Mouse (Mus musculus): ENCODE measurements around the gene 2900026A02Rik. TPM values are rescaled to one million over a fixed set of nuclear protein-coding genes. Genes with fewer than 3 reads are reported as not detected.
A peak's percentile ranks its signal among the peaks of the same experiment; 100 is the strongest.

2900026A02Rik gene
- total RNA-seq, 2 experiments from 2014 or later = 23.0 to 23.1 TPM

DNA sequence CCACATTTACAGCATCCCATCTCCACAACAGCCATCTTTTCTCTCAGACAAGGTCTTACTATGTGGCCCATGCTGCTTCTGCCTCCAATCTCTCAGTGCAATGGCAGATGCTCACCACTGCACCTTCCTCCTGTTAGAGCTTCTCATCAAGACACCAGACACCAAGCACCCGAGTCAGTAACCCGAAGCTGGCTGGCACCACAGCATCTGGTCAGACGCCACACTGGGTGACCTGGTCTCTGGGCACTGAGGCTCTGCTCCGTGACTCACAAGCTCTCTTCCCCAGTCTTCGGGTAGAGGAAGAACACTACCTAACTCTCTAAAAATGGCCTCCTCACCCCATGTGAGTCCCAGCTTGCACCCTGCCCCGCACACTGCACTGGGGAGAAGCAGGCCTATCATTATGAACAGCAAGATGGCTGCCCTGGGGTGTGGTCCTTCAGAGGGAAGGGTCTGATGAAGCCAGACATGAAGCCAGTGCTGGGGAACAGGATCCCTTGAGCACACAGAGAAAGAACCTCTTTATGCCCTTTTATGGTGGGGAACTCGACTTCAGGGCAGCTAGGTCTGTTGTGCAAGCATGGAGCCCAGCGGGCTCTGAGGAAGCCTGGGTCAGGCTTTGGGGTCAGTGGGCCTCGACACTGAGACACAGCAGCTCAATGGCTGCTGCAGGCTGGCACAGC lies 70.0 kb downstream of the 2900026A02Rik start:
- no peak for DNase-seq

DNA sequence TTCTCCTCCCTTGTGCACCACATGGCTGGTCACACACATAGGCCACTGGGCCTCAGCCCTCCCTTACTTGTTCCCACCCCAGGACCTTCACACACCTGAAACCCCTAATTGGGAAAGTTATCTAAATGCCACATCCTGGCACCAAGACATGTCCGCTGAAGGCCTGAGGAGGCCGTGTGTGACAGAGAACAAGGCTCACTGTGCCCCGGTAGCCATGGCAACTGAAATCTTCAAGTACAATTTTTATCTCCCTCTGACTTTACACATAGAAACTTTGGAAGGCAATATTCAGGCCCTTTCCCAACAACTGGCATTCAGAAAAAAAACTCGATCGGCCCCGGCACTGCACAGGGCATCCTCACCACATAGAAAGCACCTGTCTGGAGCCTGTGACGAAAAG lies 72.0 kb downstream of the 2900026A02Rik start:
- DNase-seq = no peak

DNA sequence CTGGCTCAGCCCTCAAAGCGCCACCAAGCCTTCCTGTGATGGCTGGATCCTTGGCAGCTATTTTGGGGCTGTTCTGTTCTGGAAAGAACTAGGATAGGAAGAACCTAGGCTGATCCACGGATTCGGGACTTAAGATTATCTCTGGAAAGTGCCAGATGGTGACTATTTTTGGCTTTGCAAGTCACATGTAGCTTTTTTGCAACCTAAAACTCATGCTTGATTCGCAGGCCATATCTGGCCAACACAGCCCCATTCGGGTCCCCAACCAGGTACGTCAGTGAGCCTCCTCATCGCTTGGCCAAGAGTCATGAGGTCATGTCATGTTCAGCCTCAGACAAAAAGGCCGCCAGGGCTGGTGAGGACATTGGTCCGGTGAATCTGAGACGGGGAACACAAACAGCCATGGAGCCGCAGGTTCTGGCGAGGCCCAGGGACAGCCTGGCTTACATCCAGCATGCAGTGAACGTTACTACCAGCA lies 73.0 kb downstream of the 2900026A02Rik start:
- no peak for DNase-seq

DNA sequence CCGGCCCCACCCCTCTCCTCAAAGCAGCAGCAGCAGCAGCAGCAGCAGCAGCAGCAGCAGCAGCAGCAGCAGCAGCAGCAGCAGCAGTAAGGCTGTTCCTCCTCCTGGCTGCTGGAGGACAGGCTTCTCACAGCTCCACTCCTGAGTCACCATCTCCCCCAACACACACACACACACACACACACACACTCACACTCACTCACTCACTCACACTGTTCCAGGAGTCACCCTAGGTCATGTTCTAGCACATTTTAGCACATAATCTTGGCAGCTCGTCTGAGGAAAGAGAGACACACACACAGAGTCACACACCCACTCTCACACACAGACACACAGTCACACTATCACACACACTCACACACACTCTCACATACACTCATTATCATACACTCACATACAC lies 74.4 kb downstream of the 2900026A02Rik start:
- DNase-seq = no peak

DNA sequence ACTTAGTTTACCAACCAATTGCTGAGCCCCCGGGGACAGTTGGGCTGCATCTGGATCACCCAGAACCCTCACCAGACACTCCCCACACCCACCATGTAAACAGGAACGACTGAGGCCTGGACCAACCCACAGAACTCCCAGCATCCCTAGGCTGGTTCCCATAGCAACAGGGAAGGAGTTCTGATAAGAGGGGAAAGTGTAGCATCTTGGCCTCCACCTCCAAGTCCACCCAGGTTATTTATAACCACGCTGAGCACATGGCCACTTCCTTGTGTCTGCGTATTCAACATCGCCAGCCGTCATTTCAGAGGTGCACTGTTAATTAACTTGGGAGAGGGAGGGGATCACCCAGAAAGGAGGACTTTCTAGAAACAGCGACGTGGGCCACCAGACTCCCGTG lies 75.9 kb downstream of the 2900026A02Rik start:
- no peak for DNase-seq

DNA sequence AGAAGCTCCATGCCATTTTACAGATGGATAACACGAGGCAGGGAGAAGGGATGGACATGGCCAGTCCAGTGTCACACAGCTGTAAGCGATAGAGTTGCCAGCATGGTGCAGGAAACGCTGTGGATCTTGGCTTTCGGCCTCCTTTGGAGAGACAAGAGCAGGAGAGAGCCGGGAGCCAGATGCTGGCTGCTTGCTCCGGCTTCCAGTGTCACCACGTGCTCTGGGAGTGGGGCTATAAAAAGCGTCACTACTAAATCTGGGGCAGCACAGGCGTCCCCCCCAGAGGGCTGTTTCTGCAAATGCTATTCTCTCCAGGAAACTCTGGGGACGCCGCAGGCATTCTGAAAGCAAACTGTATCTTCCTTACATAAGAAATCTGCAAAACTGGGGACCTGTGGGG lies 78.5 kb downstream of the 2900026A02Rik start:
- DNase-seq = no peak

DNA sequence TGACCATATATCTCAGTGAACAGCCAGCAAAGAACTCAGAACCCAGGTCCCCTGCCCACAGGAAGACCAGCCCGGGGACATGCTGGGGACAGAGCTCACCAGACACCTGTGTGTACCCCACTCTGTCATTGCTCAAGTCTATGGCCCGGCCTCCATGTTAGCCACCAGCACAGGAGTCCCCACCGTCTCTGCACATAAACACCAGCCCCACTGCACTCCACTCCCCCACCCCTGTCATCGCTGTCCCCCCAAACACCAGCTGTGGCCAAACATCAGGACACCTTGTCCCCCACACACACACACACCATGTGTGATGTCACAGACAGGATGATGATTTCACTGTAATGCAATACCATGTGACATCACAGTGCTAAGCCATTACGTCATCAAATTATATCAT lies 79.0 kb downstream of the 2900026A02Rik start:
- DNase-seq = no peak

DNA sequence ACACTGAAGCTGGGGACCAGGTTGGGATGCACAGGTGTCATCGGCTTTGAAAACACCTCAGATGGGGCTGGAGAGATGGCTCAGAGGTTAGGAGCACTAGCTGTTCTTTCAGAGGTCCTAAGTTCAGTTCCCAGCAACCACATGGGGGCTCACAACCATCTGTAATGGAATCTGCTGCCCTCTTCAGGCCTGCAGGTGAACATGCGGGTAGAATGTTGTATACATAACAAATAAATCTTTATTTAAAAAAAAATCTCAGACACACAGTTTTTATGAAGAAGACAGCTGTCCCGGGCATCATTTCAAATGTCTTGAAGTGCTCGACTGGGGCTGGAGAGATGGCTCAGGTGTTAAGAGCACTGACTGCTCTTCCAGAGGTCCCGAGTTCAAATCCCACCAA lies 80.2 kb downstream of the 2900026A02Rik start:
- DNase-seq = no peak

DNA sequence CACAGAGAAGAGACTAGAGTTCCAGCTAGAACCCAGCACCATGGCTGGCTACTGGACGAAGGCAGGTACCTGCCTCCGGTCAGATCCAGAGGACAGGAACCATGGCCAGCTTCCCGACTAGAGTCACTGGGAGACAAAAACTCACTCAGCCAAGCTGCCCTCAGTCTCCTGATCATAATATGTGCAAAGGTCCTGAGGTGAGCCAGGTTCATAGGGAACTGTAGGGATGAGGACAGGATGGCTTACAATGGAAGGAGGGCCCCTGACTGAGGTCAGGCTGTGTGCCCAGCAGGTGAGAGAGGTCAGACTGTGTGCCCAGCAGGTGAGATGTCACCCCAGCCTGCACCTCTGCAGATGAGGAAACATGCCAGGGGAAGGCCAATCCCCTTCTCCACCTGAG lies 81.0 kb downstream of the 2900026A02Rik start:
- DNase-seq = no peak

DNA sequence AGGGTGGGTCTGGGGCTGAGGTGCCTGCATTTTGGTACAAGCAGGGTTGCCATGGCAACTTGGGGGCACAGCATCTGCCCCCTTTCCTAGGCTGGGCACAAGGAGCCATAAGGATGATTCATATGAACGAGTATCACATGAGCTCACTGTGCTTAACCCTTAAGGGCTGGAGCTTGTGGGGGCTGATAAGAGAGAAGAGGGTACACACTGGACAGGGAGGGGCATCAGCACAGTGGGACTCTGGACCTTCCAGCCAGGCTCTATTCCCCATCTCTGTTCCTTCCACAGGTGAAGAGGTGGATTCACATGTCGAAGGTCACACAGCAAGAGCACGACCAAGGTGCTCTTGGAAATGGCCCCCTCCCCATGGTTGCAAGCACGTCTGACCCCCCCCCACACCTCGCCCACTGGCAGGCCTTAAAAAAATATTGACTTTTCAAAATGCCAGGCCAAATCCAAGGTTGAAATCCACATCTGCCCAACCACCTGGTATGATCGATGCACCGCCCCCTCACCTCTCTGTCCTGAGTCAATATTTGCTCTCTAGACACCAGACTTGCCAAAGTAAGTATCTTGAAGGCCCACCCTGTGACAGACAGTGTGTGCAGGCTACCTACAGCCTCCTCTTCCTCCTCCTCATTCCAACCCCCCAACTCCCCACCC lies 81.8 kb downstream of the 2900026A02Rik start:
- no peak for DNase-seq

DNA sequence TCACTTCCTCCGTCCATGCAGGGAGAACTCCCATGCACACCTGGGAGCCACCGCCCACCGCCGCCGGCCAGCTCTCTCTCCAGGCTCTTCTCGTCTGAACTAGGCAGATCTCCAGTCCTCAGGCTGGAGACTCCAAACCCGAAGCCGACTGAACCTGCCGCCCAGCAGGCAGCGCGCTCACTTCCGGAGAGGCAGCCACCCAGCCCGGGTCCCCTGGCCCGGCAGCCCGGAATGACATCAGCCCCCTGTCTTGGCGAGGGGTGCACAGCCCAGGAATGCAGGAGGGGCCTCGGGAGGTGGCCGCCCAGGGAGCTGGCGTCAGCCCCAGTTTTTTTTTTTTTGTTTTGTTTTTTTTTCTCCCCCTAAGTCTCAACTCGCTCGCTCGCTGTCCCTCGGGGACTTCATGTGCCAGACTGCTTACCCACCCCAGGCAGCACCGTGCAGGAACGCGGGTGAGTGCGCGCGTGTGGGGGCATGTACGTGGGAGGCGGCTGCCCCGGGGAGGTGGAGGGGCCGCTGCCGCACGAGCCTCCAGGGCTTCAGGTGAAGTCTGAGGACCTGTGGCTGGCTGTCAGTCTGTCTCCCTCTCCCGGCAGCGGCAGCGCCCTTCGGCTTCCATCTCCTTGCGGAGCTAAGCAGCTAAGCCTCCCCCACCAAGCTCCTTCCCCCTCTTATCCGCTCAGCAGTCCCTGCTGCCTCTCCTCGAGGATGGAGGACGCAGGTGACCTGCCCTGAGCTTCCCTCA lies 82.5 kb downstream of the 2900026A02Rik start:
- DNase-seq = peak; percentile 69

DNA sequence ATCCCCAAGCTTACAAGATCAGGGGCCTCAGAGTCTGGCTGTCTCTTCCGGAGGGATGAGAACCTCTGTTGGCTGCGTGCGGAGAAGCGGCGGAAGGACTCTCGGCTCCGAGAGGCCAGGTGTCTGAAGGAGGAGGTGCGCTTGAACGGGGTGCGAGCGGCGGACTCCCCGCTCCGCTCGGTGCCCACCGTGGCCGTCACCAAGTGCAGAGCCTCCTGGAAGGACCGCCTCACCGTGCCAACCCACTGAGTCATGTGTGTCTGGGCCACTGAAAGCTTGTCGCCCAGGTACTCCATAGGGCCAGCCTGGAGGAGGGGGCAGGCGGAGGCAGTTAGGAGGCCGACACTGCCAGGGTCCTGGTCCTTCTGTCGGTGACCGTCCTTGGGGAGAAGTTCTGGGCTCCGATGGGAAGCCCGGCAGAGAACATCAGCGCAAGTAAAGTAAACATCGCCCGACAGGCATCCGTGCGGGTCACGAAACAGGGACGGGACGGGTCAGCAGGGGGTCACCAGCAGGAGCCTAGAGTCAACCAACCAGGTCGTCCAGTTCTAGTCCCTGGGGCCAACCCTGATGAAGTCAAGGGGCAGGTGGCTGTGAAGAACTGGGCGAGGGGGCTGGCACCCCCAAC lies 83.2 kb downstream of the 2900026A02Rik start:
- no peak for DNase-seq

DNA sequence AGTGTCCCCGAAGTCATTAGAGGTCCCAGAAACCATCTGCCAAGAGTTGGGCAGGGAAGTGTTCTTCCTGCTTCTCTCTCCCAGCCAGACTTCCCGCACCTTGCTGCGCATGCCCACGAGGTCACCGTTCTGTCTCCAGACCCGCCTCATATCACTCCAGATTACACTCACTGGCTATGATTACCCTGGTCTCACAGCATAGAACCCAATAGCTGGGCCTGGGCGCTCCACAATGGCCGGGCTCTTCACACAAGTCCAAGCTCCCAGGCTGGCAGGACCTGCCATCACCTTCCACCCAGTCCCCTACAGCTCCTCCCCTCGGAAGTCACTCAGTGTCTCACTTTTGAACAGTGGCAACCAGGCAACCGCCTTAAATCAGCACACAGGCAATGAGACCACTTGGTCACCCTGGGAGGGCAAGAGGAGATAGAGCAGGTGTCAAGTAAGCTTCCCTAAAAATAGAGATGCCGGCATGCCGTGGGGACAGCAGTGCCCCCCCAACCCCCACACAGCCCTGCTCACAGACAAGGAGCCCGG lies 84.0 kb downstream of the 2900026A02Rik start:
- no peak for DNase-seq

DNA sequence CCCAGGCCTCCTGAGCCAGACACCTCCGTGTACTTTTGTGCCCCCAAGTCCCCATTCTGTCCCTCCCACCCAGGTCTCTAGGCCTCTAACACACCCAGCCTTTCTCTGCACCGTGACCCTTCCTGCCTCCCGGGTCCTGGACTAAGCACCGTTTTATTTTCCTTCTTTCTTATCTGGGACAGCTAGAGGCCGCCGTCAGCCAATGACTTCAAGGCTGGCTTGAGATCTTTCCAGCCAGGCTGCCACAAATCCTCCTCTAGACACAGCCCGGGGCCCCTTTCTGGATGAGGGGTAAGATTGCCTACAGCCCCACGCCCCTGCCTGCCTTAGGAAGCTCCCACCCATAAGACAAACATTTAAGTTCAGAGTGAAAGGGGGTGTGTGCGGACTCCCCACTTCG lies 85.5 kb downstream of the 2900026A02Rik start:
- DNase-seq = no peak

DNA sequence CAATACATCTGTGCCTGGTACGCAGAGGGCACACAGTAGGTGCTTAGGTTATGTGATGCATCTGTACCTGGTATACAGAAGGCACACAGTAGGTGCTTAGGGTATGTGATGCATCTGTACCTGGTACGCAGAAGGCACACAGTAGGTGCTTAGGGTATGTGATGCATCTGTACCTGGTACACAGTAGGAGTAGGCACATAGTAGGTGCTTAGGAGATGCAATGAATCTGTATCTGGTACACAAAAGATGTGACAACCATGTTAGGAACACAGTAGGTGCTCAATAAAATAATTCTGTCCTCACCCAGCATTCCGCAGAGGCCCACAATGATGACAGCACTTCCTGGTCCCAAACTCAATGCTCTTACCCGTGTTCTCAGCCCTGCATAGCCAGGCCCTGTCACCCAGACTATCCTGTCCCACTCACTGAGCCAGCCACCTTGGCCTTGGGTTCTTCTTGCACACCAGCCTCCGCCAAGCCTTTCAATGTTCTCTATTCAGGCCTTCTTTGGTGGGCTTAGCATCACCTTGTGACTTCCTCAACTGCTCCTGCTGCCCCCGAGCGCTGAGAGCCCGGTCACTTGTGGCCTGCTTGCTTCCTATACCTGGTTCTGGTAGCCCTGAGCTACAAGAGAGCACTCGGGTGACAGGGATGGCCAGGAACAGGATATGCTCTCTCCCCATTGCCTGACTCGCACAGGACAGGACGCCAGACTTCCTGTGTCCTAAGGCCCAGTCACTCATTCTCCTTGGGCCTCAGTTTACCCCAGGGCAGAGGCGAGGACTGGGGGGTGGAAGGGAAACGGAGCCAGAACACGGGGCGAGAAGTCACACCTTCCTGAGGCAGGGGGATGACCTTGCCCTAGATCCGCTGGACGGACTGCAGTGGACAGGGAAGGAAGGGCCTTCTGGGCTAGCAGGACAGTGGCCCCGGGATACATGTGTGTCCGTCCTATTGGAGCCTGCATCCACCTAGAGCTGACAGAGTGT lies 87.0 kb downstream of the 2900026A02Rik start:
- no peak for DNase-seq

DNA sequence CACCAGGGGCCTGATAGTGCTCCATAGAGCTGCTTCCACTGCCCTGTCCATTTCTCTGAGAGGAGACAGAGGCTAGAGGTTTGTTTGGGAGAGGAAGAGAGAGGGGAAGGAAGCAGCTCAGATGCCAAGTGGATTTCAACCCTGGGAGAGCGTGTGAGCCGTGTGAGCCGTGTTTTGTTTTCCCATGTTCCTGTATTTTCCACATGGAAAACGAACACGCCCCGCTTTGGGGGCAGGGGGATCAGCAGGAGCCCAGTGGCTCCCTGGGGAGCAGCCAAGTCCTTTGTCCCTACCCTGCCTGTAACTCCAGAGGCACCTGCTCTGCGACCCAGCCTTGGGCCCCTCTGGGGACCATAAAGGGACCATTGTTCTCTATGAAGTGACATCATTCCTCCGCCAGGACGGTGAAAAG lies 88.0 kb downstream of the 2900026A02Rik start:
- peak; percentile 42 for DNase-seq

DNA sequence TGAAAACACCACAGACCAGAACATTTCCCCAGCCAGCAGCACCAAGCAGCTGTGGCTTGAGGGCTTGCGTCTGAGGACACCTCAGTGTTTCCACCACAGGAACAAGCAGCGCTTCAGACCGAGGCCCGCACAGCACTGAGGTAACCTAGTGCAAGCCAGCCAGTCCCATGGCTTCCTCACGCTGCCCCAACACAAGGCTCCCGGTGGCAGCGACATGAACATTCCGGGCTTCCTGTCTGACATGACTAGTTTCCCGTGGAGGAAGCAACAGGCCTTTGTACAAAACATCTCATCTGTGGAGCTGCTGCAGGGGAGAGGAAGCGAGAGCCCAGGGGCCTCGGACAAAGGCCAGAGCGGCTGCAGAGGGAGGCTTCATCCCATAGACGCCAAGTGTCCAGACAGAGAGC lies 88.4 kb downstream of the 2900026A02Rik start:
- DNase-seq = no peak

DNA sequence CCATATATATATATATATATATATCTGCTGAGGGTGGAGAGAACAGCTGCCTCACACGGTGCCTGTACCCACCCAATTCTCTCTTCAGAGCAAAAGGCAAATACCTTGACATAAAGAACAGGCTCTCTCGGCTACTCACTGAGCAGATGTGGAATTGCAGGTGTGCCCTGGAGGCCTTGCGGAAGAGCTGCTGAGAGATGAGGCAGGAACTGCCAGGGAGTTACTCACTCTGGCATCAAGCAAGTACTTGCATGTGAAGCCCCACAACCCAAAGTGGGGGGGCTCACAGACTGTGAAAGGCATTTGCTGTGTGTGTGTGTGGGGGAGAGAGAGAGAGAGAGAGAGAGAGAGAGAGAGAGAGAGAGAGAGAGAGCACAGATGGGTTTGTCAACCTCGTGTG lies 92.6 kb downstream of the 2900026A02Rik start:
- no peak for DNase-seq

DNA sequence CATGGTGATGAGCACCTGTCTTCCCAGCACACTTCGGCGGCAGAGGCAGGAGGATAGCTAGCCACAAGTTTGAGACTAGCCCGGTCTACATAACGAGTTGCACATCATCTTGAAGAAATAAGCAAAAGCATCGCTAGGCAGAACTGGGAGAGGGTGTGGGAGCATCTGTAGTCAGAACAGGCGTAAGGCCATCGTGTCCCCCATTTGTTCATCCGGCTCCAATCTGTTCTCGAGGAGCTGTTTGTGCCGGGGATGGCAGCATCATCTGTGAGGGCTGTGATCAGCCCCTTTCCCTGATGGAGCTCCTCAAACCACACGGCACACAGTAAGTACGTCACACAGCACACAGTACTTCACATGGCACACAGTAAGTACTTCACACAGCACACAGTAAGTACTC lies 94.6 kb downstream of the 2900026A02Rik start:
- no peak for DNase-seq

DNA sequence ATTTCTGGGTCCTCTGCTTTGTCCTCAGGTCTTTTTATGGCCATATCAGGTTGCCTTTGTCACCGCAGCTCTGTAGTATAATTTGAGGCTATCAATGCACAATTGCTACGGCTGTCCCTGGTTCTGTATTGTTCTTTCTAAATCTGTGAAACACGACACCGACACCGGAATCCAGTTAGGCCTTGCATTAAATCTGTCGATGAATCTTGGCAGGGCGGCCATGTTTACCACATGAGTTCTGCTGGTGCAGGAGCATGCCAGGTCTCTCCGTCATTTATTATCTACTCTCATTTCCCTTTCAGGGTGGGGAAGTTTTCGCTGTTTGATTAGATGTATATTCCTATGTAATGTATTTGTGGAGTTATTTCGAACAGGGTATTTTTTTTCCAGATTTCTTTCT lies 97.3 kb downstream of the 2900026A02Rik start:
- no peak for DNase-seq

DNA sequence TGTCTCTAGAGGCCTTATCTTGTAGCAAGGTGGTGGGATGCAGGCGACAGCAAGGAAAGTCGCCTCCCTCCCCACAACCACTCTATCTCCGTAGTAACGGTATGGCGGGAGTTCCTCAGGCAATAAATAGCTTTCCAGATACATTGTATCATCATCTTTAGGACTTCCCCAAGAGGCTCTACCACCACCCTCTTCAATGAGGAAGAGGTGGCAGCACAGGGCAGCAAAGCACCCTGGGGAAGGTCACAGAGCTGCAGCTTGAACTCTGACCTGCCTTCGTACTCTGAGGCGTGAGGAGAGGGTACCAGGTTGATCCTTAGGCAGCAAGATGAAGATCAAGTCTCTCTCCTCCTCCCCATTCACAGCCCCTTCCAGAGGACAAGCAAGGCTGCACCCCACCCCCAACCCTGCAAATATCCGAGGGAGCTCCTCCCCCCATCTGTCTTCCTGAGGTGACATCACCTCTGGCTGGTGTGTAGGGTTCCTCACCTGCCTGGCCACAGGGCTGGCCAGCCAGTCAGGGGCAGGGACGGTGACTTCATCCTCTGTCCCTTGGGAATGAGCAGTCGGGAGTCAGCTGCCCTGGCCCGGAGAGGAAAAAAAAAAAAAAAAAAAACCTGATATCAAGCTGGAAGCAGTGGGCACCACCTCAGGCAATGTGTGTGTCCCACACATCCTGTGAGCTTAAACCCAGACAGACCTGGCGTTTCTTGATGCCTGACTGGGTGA lies 98.5 kb downstream of the 2900026A02Rik start:
- DNase-seq = no peak
